Mouse (Mus musculus): ENCODE results near the gene Plxnd1. TPM values are rescaled to one million over a fixed set of nuclear protein-coding genes. Genes with fewer than 3 reads are reported as not detected.

The Plxnd1 gene
- polyA plus RNA-seq (2012; rRNA removed) = 66.1 and 87.2 TPM in 2 replicates

DNA sequence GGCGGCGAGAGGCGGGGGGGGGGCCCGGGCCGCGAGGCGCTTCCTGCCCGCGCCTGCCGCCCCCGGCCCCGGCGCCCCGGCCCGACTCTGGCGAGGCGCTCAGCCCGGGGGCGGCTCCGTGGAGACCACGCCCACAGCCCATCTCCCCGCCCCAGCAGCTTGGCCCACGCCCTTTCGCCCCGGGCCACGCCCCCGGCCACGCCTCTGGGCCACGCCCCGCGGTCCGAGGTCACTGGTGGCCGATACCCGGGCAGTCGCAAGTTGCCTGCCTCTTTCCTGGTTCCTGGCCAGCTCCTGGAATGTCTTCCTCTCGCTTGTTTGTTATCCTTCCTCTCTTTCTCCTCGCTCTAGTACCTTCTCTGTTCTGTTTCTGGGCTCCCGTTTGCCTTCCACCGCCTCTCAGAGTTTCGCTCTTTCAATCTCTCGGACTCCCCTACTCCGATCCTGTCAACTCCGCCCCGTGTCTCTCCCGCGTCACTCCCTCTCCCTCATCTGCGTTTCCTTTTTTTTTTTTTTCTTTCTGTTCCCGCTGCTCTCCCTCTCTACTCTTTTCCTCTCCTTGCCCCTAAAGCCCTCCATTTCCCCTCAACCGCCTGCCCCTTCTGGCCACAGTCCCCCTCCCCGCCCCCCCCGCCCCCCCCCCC lies at the start of gene Plxnd1:
Plxnd1 (minus strand) TSS at position 129 of the 644 bp plus-strand sequence.
- no peaks in the 10 kb centered on the region for H3K36me3 ChIP-seq (ENCODE audit: control insufficient read depth, insufficient read depth, low read length)
- peak within 1 kb of the TSS; percentile 72 for H3K4me3 ChIP-seq (ENCODE audit: extremely low read depth, insufficient read depth, insufficient read length)
- 2% methylated on average over 37 of the region's 51 CpGs for WGBS
- no peak for TF ChIP-seq POLR2A (IDR thresholded peaks at IDR 0.05; ENCODE audit: low read depth, low read length)
- no peak for TF ChIP-seq CTCF (IDR thresholded peaks at IDR 0.05; ENCODE audit: extremely low read depth, insufficient read depth, insufficient read length, insufficient replicate concordance)
- peaks cover 11% of the 10 kb centered on the region for H3K27me3 ChIP-seq (ENCODE audit: control insufficient read depth, insufficient read depth, low read length)
- H3K4me1 ChIP-seq (ENCODE audit: control insufficient read depth, insufficient read depth, insufficient read length) = peaks cover 23% of the 10 kb centered on the region
- peak within 1 kb of the TSS; percentile 67 for H3K27ac ChIP-seq (ENCODE audit: insufficient read depth, low read length)
- peak; percentile 52 to 92 for DNase-seq (ENCODE audit: low read depth in 1 of 2, low spot score in 2 of 2)

DNA sequence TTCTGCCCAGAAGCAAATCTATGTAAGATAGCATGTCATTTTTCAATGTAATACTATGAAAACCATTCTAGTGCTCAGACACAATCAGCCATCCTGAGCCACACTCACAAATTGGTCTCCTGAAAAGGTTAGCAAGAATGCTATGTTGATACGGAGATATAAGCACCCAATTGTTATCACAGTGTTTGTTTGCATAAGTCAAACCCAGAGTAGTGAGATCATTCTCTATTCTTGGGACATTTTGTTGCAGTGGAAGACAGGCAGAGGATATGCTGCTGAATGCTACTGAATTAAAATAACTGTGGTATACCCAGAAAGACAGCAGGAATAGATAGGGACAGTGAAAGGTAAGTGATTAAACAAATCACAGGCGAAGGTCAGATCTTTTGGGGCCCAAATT lies 49.2 kb upstream of the Plxnd1 start:
- Histone ChIP-seq H3K4me1 (ENCODE audit: control insufficient read depth, insufficient read depth, insufficient read length) (no peaks in the 10 kb centered on the region), H3K4me3 (ENCODE audit: extremely low read depth, insufficient read depth, insufficient read length) (no peak overlapping the region), H3K27me3 (ENCODE audit: control insufficient read depth, insufficient read depth, low read length) (no peaks in the 10 kb centered on the region), H3K27ac (ENCODE audit: insufficient read depth, low read length) (no peak overlapping the region), H3K36me3 (ENCODE audit: control insufficient read depth, insufficient read depth, low read length) (peaks cover 4% of the 10 kb centered on the region)
- TF ChIP-seq CTCF (IDR thresholded peaks at IDR 0.05; ENCODE audit: extremely low read depth, insufficient read depth, insufficient read length, insufficient replicate concordance) = no peak
- DNase-seq (ENCODE audit: low read depth in 1 of 2, low spot score in 2 of 2) = no peak
- 94% methylated on average over 2 of the region's 2 CpGs for WGBS

DNA sequence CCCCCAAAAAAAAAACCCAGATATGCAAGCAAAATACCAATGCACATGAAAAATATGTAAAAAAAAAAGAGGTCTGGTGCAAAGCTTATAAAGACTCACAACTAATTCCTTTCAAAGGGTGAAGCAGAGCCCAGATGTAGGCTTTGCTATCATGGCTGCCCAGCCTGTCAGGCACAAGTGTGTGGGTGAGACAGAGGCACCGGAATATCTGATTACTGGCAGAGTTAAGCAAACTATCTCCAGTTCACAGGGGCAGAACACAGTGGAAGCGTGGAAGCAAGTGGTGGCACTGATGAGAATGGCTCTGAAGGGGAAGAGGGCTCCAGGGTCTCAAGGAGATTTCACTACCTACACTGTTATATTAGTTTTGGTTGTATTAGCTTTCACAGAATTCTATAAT lies 43.4 kb upstream of the Plxnd1 start:
- no peak for DNase-seq (ENCODE audit: low read depth in 1 of 2, low spot score in 2 of 2)
- no peaks in the 10 kb centered on the region for H3K27me3 ChIP-seq (ENCODE audit: control insufficient read depth, insufficient read depth, low read length)
- H3K4me3 ChIP-seq (ENCODE audit: extremely low read depth, insufficient read depth, insufficient read length) = no peak overlapping the region
- peaks cover 1% of the 10 kb centered on the region for H3K36me3 ChIP-seq (ENCODE audit: control insufficient read depth, insufficient read depth, low read length)
- H3K27ac ChIP-seq (ENCODE audit: insufficient read depth, low read length) = no peak overlapping the region
- WGBS = 84% methylated on average over 2 of the region's 2 CpGs
- no peak for TF ChIP-seq POLR2A (IDR thresholded peaks at IDR 0.05; ENCODE audit: low read depth, low read length)
- H3K4me1 ChIP-seq (ENCODE audit: control insufficient read depth, insufficient read depth, insufficient read length) = no peaks in the 10 kb centered on the region

DNA sequence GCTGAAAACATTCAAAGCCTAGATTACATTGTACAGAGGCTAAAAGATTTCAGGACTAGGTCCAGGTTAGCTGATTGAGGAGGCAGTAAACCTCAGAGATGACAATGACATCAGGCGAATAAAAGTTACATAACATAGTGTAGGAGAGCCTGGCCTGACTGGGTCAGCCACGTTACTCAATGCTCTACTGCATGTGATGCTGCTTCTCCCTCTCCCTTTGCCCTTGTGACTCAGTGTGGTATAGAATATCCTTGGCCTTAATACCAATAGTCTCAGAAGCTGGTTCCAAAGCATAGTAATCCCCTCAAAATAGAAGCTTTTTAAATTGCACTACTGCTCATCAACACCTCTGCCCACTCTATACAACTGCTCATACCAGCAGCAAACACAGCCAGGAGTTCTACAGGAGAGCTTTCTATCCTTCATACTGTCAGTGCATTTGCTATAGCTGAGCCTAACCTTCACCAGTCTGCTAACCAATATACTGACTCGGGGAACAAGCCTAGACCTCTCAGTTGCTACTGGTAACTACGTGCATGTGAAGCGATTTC lies 42.6 kb upstream of the Plxnd1 start:
- H3K36me3 ChIP-seq (ENCODE audit: control insufficient read depth, insufficient read depth, low read length) = no peaks in the 10 kb centered on the region; the same call in 1 of the 2 replicates
- 90% methylated on average over 5 of the region's 5 CpGs for WGBS
- no peak overlapping the region for H3K4me3 ChIP-seq (ENCODE audit: extremely low read depth, insufficient read depth, insufficient read length)
- no peak overlapping the region for H3K27ac ChIP-seq (ENCODE audit: insufficient read depth, low read length)
- no peaks in the 10 kb centered on the region for H3K27me3 ChIP-seq (ENCODE audit: control insufficient read depth, insufficient read depth, low read length)
- no peak for TF ChIP-seq POLR2A (IDR thresholded peaks at IDR 0.05; ENCODE audit: low read depth, low read length)
- TF ChIP-seq CTCF (IDR thresholded peaks at IDR 0.05; ENCODE audit: extremely low read depth, insufficient read depth, insufficient read length, insufficient replicate concordance) = no peak
- DNase-seq (ENCODE audit: low read depth in 1 of 2, low spot score in 2 of 2) = no peak
- H3K4me1 ChIP-seq (ENCODE audit: control insufficient read depth, insufficient read depth, insufficient read length) = no peaks in the 10 kb centered on the region

DNA sequence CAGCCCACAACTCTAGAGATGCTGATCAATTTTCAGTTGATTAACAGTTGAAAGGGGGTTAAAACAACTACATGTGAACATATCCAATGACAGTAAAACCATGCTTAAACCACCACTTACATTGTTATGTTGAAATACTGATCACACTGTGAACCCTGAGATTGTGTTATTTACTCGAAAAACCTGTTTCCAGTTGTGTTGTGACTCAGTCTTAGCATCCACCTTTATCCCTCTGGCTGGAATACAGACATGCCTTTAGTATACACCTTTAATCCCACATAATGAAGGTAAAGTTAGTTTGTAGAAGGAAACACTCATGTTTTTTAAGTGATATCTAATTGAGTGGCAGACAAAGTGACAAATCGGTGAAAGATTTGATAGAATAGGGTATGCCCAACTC lies 41.8 kb upstream of the Plxnd1 start:
- TF ChIP-seq CTCF (IDR thresholded peaks at IDR 0.05; ENCODE audit: extremely low read depth, insufficient read depth, insufficient read length, insufficient replicate concordance) (no peak), POLR2A (IDR thresholded peaks at IDR 0.05; ENCODE audit: low read depth, low read length) (no peak)
- Histone ChIP-seq H3K27me3 (ENCODE audit: control insufficient read depth, insufficient read depth, low read length) (no peaks in the 10 kb centered on the region), H3K36me3 (ENCODE audit: control insufficient read depth, insufficient read depth, low read length) (no peaks in the 10 kb centered on the region; the same call in 1 of the 2 replicates), H3K27ac (ENCODE audit: insufficient read depth, low read length) (no peak overlapping the region), H3K4me1 (ENCODE audit: control insufficient read depth, insufficient read depth, insufficient read length) (no peaks in the 10 kb centered on the region), H3K4me3 (ENCODE audit: extremely low read depth, insufficient read depth, insufficient read length) (no peak overlapping the region)
- 91% methylated on average over 2 of the region's 2 CpGs for WGBS
- no peak for DNase-seq (ENCODE audit: low read depth in 1 of 2, low spot score in 2 of 2)

DNA sequence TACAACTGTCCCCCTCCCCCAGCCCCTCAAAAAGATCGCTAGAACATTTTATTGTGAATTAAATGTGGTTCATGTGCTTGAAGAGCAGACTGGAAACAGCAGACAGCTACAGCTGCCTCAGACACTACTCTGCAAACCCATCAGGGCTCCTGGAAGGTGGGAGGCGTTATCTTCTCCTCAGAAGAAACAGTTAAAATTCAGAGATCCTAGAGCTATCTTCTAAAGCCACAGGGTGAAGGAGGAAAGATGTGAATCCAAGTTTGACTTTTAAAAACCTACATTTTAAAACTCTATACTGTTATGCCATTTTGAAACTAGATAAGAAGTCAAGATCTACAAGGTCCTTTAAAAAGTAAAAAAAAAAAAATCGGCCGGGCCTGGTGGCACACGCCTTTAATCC lies 36.2 kb upstream of the Plxnd1 start:
- Histone ChIP-seq H3K27ac (ENCODE audit: insufficient read depth, low read length) (no peak overlapping the region), H3K4me3 (ENCODE audit: extremely low read depth, insufficient read depth, insufficient read length) (no peak overlapping the region), H3K4me1 (ENCODE audit: control insufficient read depth, insufficient read depth, insufficient read length) (no peaks in the 10 kb centered on the region), H3K36me3 (ENCODE audit: control insufficient read depth, insufficient read depth, low read length) (no peaks in the 10 kb centered on the region; the same call in 1 of the 2 replicates), H3K27me3 (ENCODE audit: control insufficient read depth, insufficient read depth, low read length) (no peaks in the 10 kb centered on the region)
- TF ChIP-seq CTCF (IDR thresholded peaks at IDR 0.05; ENCODE audit: extremely low read depth, insufficient read depth, insufficient read length, insufficient replicate concordance) (no peak), POLR2A (IDR thresholded peaks at IDR 0.05; ENCODE audit: low read depth, low read length) (no peak)
- DNase-seq (ENCODE audit: low read depth in 1 of 2, low spot score in 2 of 2) = no peak
- WGBS = 81% methylated on average over 5 of the region's 5 CpGs

DNA sequence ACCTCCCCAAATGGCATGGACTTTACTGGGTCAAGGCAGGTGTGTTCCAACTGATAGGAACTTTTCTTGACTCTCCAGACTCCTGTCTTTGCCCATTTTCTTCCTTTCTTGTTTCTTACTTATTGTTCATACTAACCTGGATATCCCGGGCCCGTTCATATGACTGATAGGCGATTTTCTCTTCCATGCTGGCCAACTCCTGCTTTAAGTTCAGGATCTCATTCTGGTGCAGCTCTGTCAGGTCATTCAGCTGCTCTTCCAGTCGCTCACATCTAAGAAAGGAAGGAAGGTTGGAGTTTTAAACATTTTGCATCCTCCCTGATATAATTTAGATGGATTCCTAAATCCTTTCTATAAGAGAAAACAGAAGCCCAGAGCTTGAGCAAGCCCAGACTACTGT lies 29.9 kb upstream of the Plxnd1 start:
- no peak overlapping the region for H3K4me3 ChIP-seq (ENCODE audit: extremely low read depth, insufficient read depth, insufficient read length)
- TF ChIP-seq CTCF (IDR thresholded peaks at IDR 0.05; ENCODE audit: extremely low read depth, insufficient read depth, insufficient read length, insufficient replicate concordance) (no peak), POLR2A (IDR thresholded peaks at IDR 0.05; ENCODE audit: low read depth, low read length) (no peak)
- H3K36me3 ChIP-seq (ENCODE audit: control insufficient read depth, insufficient read depth, low read length) = peaks cover 15% of the 10 kb centered on the region
- H3K4me1 ChIP-seq (ENCODE audit: control insufficient read depth, insufficient read depth, insufficient read length) = no peaks in the 10 kb centered on the region
- 89% methylated on average over 4 of the region's 4 CpGs for WGBS
- H3K27me3 ChIP-seq (ENCODE audit: control insufficient read depth, insufficient read depth, low read length) = no peaks in the 10 kb centered on the region
- H3K27ac ChIP-seq (ENCODE audit: insufficient read depth, low read length) = no peak overlapping the region
- DNase-seq (ENCODE audit: low read depth in 1 of 2, low spot score in 2 of 2) = no peak
